Mouse (Mus musculus) forebrain, embryonic 14.5 days (tissue): ENCODE results near the gene Serpinb6a. TPM values are rescaled to one million over a fixed set of nuclear protein-coding genes. Genes with fewer than 3 reads are reported as not detected.

Source experiments
- ATAC-seq: fragments of 200-750 bp; cut with Nextera tagmentation; 2 replicates; pipeline ENCODE4 v1.8.0; 2017; ENCODE audit warnings: mild to moderate bottlenecking, moderate library complexity
- DNase-seq: peaks from one replicate; pipeline ENCODE4 v3.0.0-alpha.2; 2015; ENCODE audit warnings: low spot score
- H3K27ac ChIP-seq: fragments of 300-500 bp; sonication (generic); 2 replicates; pipeline ENCODE4 v1.5.1; 2014; ENCODE audit warnings: low read depth, mild to moderate bottlenecking, control low read depth, low read length, moderate library complexity
- H3K27me3 ChIP-seq: fragments of 300-500 bp; sonication (generic); replicated peaks from 2 replicates; pipeline ENCODE4 v1.6.1; 2014; ENCODE audit warnings: low read length, control low read depth, mixed read lengths; ENCODE audit not compliant: control insufficient read depth, insufficient read depth
- H3K36me3 ChIP-seq: fragments of 300-500 bp; sonication (generic); 2 replicates; pipeline ENCODE4 v1.6.1; 2014; ENCODE audit warnings: low read length, control low read depth; ENCODE audit not compliant: control insufficient read depth, insufficient read depth
- H3K4me1 ChIP-seq: fragments of 300-500 bp; sonication (generic); 2 replicates; pipeline ENCODE4 v1.6.1; 2014; ENCODE audit warnings: antibody characterized with exemption, low read length, control low read depth; ENCODE audit not compliant: control insufficient read depth, insufficient read depth
- H3K4me2 ChIP-seq: fragments of 300-500 bp; sonication (generic); 2 replicates; pipeline ENCODE4 v1.6.1; 2014; ENCODE audit warnings: mild to moderate bottlenecking, control low read depth, low read length
- H3K4me3 ChIP-seq: fragments of 300-500 bp; sonication (generic); 2 replicates; pipeline ENCODE4 v1.5.1; 2014; ENCODE audit warnings: low read depth, low read length, control low read depth
- H3K9ac ChIP-seq: fragments of 300-500 bp; sonication (generic); 2 replicates; pipeline ENCODE4 v1.6.1; 2014; ENCODE audit warnings: mild to moderate bottlenecking, low read length, control low read depth, moderate library complexity
- H3K9me3 ChIP-seq: fragments of 300-500 bp; sonication (generic); replicated peaks from 2 replicates; pipeline ENCODE4 v1.6.1; 2016; ENCODE audit warnings: low read length, control low read depth, mixed read lengths; ENCODE audit not compliant: control insufficient read depth
- WGBS: fragments of 180-500 bp; shearing (Covaris S2); extraction: QIAGEN DNeasy Blood & Tissue Kit; methylation state at CpG from one replicate; pipeline ENCODE4 v1.1.7; 2014; 5-methylcytosine and 5-hydroxymethylcytosine counted together
- polyA plus RNA-seq: library from polyadenylated mRNA; unstranded; fragments of >200 nt; fragmentation: Nextera tagmentation; extraction: Ambion mirVana; gene quantifications from 2 replicates; pipeline ENCODE4 v1.2.1, GENCODE M21; 2014

Gene Serpinb6a
- 42.2 and 43.1 TPM in 2 replicates for polyA plus RNA-seq

GRCm38 (mm10) chr13:34002058-34003006 lies at the start of gene Serpinb6a, which contains the start of gene Ripk1:
Serpinb6a (minus strand) TSS chr13:34002794.
Ripk1 (plus strand) TSS chr13:34002363.
- no peaks in the 10 kb centered on the region for H3K27me3 ChIP-seq
- DNase-seq (peak; percentile 94), ATAC-seq (peak; percentile 97)
- H3K36me3 ChIP-seq: no peaks in the 10 kb centered on the region
- H3K4me3 ChIP-seq: peak within 1 kb of the TSS; percentile 92
- under 1% methylated on average over 91 of the region's 92 CpGs for WGBS
- H3K27ac ChIP-seq: peak within 1 kb of the TSS; percentile 86
- H3K9me3 ChIP-seq: no peaks in the 10 kb centered on the region
- peak within 1 kb of the TSS; percentile 95 for H3K9ac ChIP-seq
- H3K4me1 ChIP-seq: peaks cover 9% of the 10 kb centered on the region
- H3K4me2 ChIP-seq: peak within 1 kb of the TSS; percentile 90

- Histone ChIP-seq H3K27me3 (no peaks in the 10 kb centered on the region), H3K4me3 (no peak overlapping the region), H3K4me2 (no peak overlapping the region), H3K36me3 (peaks cover 20% of the 10 kb centered on the region), H3K9me3 (no peaks in the 10 kb centered on the region), H3K4me1 (no peaks in the 10 kb centered on the region), H3K27ac (no peak overlapping the region), H3K9ac (no peak overlapping the region)
- ATAC-seq (no peak), DNase-seq (no peak)
- 94% methylated on average over 3 of the region's 3 CpGs for WGBS
Measured at GRCm38 (mm10) chr13:34051692-34052091, 49.1 kb upstream of the Serpinb6a start.

DNA sequence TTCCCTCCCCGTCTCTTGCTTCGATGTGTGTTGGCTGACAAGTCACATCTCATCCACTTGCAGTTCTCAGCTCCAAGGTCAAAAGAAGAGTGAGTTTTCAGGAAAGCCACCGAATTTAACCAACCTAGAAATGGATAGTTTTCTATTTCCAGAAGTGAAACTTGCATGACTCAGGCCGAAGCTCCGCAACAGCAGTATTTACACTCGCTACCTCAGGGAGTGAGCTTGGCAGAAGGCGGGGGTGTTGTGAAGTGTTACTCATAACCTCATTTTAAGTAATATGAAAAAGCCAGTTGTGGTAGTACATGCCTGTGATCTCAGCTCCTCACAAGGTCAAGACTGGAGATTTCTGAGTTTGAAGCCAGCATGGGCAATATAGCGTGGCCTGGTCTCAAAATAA lies 47.9 kb upstream of the Serpinb6a start:
- WGBS: 97% methylated on average over 8 of the region's 8 CpGs

DNA sequence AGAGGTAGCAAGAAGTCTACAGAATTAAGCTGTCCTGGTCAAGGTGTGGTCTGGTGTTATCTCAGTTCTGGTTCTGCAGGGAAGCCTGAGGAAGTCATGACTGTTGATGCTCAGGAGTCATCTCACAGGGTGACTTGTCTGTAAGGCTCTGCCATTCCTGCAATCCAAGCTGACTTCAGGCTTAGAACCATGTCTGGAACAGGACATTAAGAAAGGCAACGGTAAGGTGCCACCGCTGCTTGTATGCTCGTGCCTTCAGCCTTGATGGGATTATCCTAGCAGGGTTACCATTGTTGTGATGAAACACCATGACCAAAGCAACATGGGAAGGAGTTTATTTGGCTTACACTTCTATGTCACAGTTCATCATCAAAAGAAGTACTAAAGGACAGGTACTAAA lies 44.9 kb upstream of the Serpinb6a start:
- Histone ChIP-seq H3K36me3 (peaks cover 12% of the 10 kb centered on the region; the same call in 1 of the 2 replicates), H3K9me3 (no peaks in the 10 kb centered on the region), H3K27me3 (no peaks in the 10 kb centered on the region), H3K27ac (no peak overlapping the region), H3K4me2 (no peak overlapping the region), H3K9ac (no peak overlapping the region), H3K4me1 (no peaks in the 10 kb centered on the region), H3K4me3 (no peak overlapping the region)
- DNase-seq: no peak
- WGBS: 78% methylated on average over 3 of the region's 3 CpGs
- no peak for ATAC-seq

More for the DNA sequence above, 47.9 kb upstream of the Serpinb6a start:
- DNase-seq (no peak), ATAC-seq (no peak)
- peaks cover 16% of the 10 kb centered on the region; the same call in 1 of the 2 replicates for H3K36me3 ChIP-seq
- H3K27me3 ChIP-seq: no peaks in the 10 kb centered on the region
- no peak overlapping the region for H3K4me2 ChIP-seq
- H3K9ac ChIP-seq: no peak overlapping the region
- no peak overlapping the region for H3K27ac ChIP-seq
- no peak overlapping the region for H3K4me3 ChIP-seq
- no peaks in the 10 kb centered on the region for H3K4me1 ChIP-seq
- no peaks in the 10 kb centered on the region for H3K9me3 ChIP-seq

DNA sequence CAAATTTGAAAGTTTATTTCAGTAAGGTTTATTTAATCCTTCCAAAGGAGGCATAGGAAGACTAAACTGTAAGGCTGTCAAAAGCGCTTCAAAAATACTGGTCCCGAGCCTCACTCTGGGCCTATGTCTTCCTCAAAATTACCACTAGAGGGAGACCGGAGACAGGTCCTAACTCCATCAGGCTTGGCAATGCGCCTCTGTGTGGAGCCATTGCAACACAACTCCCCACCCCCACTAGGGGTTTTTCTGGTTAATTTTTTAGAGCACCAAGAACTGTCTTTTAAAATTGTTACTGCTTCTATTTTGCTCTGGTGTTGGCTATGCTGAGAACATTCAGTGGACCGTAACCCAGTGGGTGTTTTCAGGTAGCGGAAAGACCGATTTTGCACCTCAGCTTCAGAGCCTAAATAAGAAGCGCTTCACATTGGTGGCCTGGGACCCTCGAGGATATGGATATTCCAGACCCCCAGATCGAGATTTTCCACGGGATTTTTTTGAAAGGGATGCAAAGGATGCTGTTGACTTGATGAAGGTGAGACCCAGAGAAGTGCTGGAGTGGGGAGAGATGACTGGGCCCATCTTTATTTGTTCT lies 43.9 kb upstream of the Serpinb6a start:
- H3K9me3 ChIP-seq: no peaks in the 10 kb centered on the region
- no peak overlapping the region for H3K27ac ChIP-seq
- no peak overlapping the region for H3K4me3 ChIP-seq
- ATAC-seq (peak; percentile 96), DNase-seq (peak; percentile 96)
- no peak overlapping the region for H3K4me2 ChIP-seq
- H3K9ac ChIP-seq: no peak overlapping the region
- H3K27me3 ChIP-seq: no peaks in the 10 kb centered on the region
- 40% methylated on average over 11 of the region's 11 CpGs for WGBS
- peaks cover 12% of the 10 kb centered on the region; the same call in 1 of the 2 replicates for H3K36me3 ChIP-seq
- no peaks in the 10 kb centered on the region for H3K4me1 ChIP-seq

- Histone ChIP-seq H3K36me3 (peaks cover 12% of the 10 kb centered on the region; the same call in 1 of the 2 replicates), H3K27me3 (no peaks in the 10 kb centered on the region), H3K9ac (no peak overlapping the region), H3K4me3 (no peak overlapping the region), H3K4me2 (no peak overlapping the region), H3K27ac (no peak overlapping the region), H3K9me3 (no peaks in the 10 kb centered on the region), H3K4me1 (no peaks in the 10 kb centered on the region)
- DNase-seq (no peak), ATAC-seq (0 out of 2 replicates have a peak, but pooled peaks have one; percentile 29)
- WGBS: 73% methylated on average over 5 of the region's 5 CpGs
Measured at GRCm38 (mm10) chr13:34045511-34046249, 43.1 kb upstream of the Serpinb6a start.

- DNase-seq (no peak), ATAC-seq (no peak)
- Histone ChIP-seq H3K4me2 (no peak overlapping the region), H3K9ac (no peak overlapping the region), H3K4me3 (no peak overlapping the region), H3K27me3 (no peaks in the 10 kb centered on the region), H3K27ac (no peak overlapping the region), H3K36me3 (peaks cover 10% of the 10 kb centered on the region; the same call in 1 of the 2 replicates), H3K9me3 (no peaks in the 10 kb centered on the region), H3K4me1 (peaks cover under 1% of the 10 kb centered on the region; the same call in 1 of the 2 replicates)
- WGBS: 82% methylated on average over 7 of the region's 7 CpGs
Measured at GRCm38 (mm10) chr13:34043716-34044393, 41.3 kb upstream of the Serpinb6a start.

DNA sequence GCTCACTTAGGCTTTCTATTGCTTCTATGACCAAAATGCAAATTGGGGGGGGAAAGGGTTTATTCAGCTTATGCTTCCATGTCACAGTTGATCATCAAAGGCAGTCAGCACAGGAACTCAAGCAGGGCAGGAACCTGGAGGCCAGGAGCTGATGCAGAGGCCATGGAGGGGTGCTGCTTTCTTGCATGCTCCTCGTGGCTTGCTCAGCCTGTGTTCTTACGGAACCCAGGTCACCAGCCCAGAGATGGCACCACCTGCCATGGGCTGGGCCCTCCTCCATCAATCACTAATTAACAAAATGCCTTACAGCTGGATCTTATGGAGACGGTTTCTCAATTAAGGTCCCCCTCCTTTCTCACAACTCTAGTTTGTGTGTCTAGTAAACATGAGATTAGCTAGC lies 37.5 kb upstream of the Serpinb6a start:
- no peak for ATAC-seq
- Histone ChIP-seq H3K9me3 (no peaks in the 10 kb centered on the region), H3K4me1 (peaks cover 13% of the 10 kb centered on the region), H3K36me3 (0 out of 2 replicates have a peak, but pooled peaks cover 3% of the 10 kb centered on the region), H3K27me3 (no peaks in the 10 kb centered on the region), H3K27ac (no peak overlapping the region), H3K9ac (no peak overlapping the region), H3K4me3 (no peak overlapping the region), H3K4me2 (no peak overlapping the region)
- no peak for DNase-seq
- 89% methylated on average over 3 of the region's 3 CpGs for WGBS
